Mouse (Mus musculus) ES-Bruce4 (cell line): ENCODE data around the gene Smox.

Source experiments
- CTCF ChIP-seq: IDR thresholded peaks from one replicate; pipeline ENCODE4 v1.8.1; 2011; ENCODE audit warnings: low read depth, low read length
- EP300 ChIP-seq: IDR thresholded peaks from 2 replicates; pipeline ENCODE4 v1.6.1; 2011; ENCODE audit warnings: low read depth, low read length; ENCODE audit not compliant: insufficient read depth
- POLR2A ChIP-seq: IDR thresholded peaks from one replicate; pipeline ENCODE4 v1.8.1; 2011; ENCODE audit warnings: low read length; ENCODE audit not compliant: insufficient read depth

GRCm38 (mm10) chr2:131497224-131497856 lies 6.0 kb downstream of the Smox start:
- TF ChIP-seq POLR2A (no peak), CTCF (no peak), EP300 (no peak)
